Mouse (Mus musculus) adrenal gland, postnatal 10 days (tissue): ENCODE results near the gene Trim43c. TPM values are rescaled to one million over a fixed set of nuclear protein-coding genes. Genes with fewer than 3 reads are reported as not detected.
A peak's percentile ranks its signal among the peaks of the same experiment; 100 is the strongest.
"Not testable (repeated sequence)": the region's sequence is repeated elsewhere in the genome, so short reads cannot be mapped to it uniquely, and the experiment has no call there.

Experiments
- DNase-seq: peaks from one replicate; pipeline ENCODE4 v3.0.0; 2021; ENCODE audit warnings: mixed read lengths
- long read RNA-seq, 2 experiments: library from polyadenylated mRNA; stranded (forward); transcript quantifications; one replicate each; pipeline ENCODE4 v2.0.0; 2021
- total RNA-seq, 2 experiments: library from RNA; stranded (reverse); gene quantifications; 2 replicates each; pipeline ENCODE4 v1.2.3; 2021

Gene Trim43c
- not detected for total RNA-seq
- long read RNA-seq, experiment 1, partial matches to known transcripts, result 0 of 1 reads
- long read RNA-seq, experiment 1, other reads (novel, unspliced or antisense), result 1 of 1 reads
- long read RNA-seq, experiment 2, result 0 reads

DNA sequence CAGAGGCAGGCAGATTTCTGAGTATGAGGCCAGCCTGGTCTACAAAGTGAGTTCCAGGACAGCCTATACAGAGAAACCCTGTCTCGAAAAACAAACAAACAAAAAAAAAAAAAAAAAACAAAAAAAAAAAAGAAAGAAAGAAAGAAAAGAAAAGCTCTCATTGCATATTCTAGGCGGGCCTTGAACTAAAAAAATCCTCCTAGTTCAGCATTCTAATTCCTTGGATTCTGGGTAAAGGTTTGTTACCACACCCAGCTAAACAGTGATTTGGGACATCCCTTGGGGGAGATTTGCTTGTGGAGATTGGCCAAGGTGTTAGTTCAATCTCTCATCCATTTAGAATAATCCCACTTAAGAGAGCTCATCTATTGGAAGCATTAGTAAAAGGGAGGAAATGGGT lies at the start of gene Trim43c:
TSS of gene Trim43c (plus strand) at position 301 of the 400 bp plus-strand sequence.
- not testable (repeated sequence) for DNase-seq

- DNase-seq, result not testable (repeated sequence)
Measured at GRCm38 (mm10) chr9:88853072-88853471, 14.1 kb downstream of the Trim43c start.

DNA sequence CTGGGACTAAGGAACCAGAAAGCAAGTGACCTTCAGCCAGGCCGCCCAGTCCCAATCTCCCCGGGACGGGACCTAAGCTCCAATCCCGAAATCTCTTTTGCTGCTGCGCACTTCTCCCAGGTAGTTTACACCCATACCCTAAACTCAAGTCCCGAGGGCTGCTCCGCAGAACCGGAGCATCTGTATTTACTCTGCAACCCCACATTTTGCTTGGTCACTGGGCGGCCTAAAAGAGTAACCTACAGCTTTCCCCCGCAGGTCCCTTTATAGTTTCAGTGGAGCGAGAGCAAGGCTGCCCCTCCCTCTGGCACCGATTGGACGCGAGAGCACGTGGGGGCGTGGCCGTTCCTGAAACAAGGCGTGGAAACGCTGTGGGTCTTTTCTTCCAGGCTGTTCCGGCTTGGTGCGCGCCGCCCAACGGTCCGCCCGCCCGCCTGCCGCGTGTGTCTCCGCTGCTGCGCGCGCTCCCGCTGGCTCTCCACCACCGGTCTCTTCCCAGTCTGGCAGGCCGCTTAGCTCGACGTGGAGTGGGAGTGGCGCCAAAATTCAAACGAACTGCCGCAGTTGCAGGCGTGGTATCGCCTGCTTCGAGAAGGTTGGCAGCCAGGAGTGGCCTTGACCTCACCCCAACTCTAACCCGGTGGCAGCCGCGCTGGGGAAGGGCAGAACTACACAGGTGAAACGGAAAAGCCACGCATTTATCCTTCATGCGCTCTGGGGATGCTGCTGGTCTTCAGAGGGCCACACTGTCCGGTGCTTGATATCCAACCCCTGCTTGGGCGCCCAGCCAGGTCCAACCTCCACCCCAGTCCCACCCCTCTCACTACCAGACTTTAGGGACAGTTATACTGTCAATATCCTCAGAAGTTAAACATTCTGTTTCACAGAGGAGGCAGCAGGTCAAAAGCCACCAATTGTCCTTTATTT lies 19.9 kb downstream of the Trim43c start:
- DNase-seq, result peak; percentile 90

Other genes with a start within 250 kb of the Trim43c start
- gene Mthfsl, start 118.9 kb upstream of the Trim43c start, total RNA-seq, result 10 to 100 TPM; 41.6 to 43.6 TPM
- gene Bcl2a1d, start 107.2 kb upstream of the Trim43c start, total RNA-seq, result 1 to 10 TPM; 2.3 to 3.4 TPM
- 1 to 10 TPM in 1 of 2 experiments, not detected in 1; 2.3 TPM for gene Bcl2a1a, start 117.7 kb downstream of the Trim43c start, total RNA-seq